Mouse (Mus musculus): Measurements from ENCODE around the gene Cap1.

Cap1 gene

GRCm38 (mm10) chr4:122886579-122887254 lies 861 bp upstream of the Cap1 start:
- no peak for DNase-seq (ENCODE audit: low spot score)

DNA sequence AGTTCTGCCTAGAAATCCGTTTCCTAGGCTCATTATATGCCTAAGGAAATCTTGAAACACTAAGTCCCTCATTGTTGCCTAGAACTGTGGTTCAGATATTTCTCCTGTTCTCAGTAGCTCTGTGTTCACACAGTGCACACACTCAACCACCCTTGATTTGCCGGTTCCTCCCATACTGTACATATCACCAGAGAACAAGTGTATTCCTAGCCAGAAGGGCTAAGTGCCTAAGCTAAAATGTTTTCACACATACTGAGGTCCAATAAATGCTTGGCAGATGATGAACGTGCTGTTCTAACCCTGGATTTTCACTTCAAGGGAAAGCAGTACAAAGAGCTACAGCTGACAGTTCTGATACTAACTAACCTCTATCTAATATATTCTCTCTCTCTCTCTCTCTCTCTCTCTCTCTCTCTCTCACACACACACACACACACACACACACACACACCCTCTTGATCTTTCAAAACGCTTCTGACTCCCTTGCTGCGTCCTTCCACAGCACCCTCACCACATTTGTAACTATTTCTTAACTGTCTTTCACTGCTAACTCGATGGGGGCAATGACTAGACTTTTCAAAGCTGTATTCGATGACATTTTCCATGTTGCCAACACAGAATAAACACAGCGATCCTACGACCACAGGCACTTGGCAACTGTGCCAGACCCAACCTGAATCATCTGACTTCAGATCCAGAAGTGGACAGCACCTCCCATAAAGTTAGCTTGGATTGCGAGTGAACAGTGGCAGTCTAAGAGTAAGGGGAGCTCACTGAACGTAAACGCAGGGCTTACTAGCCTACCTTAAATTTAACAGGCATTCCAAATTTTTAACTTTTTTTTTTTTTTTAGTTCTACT lies 1.1 kb downstream of the Cap1 start:
- DNase-seq (ENCODE audit: low spot score) = peak; percentile 32

- DNase-seq (ENCODE audit: low spot score) = no peak
Observed at GRCm38 (mm10) chr4:122884051-122884450, 1.8 kb downstream of the Cap1 start.

DNA sequence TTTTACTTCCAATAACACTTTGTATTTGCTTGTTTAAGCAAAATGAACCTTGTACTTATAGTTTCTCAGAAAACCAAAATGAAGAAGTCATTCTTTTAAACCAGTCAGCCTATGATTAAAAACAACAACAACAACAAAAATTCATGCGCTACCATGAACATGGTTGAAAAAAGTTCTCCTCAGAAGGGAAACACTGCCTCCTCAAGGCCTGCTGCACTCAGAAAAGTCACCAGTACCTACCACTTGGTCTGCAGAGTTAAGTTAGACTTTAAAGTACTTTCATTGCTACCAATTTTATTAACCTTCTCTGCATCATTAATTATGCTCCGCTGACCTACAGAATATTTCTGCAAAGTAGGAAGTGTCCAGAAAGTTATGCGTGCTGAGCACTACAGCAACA lies 2.6 kb downstream of the Cap1 start:
- DNase-seq (ENCODE audit: low spot score) = no peak

- no peak for DNase-seq (ENCODE audit: low spot score)
Observed at GRCm38 (mm10) chr4:122882544-122882943, 3.3 kb downstream of the Cap1 start.

- DNase-seq (ENCODE audit: low spot score) = peak; percentile 55
Observed at GRCm38 (mm10) chr4:122878333-122879070, 7.4 kb downstream of the Cap1 start.

DNA sequence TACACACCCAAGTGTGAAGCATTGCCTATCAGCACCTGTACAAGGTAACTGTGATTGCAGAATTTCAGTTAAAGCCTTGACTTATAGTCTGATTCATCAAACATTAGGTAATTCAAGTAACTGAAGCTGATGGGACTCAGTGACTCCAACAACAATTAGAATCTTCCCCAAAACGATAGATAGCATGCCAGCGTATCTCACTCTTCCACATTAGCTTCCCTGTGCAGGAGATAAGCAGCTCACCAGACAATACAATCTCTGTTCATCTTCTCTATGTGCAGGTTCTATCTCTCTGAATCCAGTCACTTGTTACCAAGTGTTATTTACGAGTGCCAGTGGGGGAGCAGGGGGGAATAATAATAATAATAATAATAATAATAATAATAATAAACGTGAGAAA lies 12.3 kb downstream of the Cap1 start:
- DNase-seq (ENCODE audit: low spot score) = no peak

DNA sequence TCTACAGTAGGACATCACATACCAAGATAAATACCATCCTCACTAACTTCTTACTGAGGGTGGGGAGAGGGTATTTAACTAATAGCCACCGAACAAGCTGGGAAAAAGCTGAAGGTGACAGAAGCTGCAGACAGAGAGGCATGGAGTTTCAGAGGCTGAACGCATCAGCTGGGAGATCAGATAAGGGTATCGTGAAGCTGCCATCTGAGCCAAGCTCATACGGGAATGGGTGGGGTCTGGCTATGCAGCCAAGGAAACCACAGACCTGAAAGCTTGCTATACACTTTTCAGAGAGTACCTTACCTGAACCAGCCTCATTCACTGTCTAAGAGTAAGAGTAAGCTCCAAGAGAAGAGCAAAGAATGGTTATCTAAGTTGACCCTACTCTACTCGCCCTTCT lies 12.9 kb downstream of the Cap1 start:
- peak; percentile 38 for DNase-seq (ENCODE audit: low spot score)

DNA sequence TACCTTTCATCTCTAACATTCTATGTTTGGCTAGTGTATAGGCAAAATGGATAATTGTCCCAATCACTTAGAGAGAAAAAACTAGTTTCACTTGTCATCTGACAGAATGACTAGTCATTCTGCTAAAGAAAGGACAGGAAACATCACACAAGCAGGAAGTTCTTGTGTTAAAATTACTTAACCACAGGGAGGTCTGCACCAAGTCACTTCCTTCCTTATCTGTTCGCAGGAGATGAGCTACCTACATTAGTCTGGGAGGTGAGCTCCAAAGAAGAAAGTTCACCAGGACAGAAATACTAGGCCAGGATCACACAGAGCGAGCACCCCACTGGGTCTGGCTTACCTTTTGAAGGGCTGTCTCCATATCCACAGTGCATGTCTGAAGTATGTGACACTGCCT lies 13.9 kb downstream of the Cap1 start:
- DNase-seq (ENCODE audit: low spot score) = peak; percentile 40

- DNase-seq (ENCODE audit: low spot score) = no peak
Observed at GRCm38 (mm10) chr4:122871269-122871668, 14.6 kb downstream of the Cap1 start.

DNA sequence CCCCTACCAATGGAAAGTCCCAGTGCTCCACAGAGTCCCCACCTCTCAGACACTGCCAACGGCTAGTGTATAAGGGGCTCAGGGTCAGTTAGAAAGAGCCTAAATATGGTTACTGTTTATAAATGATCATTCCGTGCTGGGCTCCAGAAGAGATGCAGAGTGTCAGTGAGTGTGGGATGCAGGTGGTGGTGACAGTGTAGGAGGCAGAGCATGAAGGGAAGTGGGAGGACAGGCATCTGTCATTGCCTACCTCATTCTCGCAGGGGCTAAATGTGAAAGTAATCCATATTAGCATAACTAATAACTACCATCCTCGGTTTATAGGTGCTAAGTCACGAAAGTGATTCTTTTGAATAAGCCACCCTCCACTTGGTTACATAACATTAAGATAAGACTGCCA lies 15.1 kb downstream of the Cap1 start:
- no peak for DNase-seq (ENCODE audit: low spot score)

- peak; percentile 44 for DNase-seq (ENCODE audit: low spot score)
Observed at GRCm38 (mm10) chr4:122870027-122870426, 15.8 kb downstream of the Cap1 start.

DNA sequence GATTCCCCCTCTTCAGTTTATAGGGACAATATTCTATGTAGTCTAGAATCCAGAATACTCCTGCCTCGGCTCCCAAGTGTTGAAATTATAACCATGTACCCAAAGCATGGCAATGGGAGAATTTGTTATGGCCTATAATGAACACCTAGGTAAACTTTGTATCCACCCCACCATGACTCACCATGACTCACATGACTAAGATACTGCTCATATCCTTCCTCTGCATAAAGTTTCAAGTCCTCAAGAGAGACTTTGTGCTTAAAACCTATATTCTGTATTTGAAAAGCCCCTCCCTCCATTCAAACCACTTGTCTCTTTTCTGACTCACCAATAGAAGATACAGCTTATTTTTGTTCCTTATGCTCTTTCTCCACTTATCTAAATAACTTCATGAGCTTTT lies 17.8 kb downstream of the Cap1 start:
- DNase-seq (ENCODE audit: low spot score) = no peak

DNA sequence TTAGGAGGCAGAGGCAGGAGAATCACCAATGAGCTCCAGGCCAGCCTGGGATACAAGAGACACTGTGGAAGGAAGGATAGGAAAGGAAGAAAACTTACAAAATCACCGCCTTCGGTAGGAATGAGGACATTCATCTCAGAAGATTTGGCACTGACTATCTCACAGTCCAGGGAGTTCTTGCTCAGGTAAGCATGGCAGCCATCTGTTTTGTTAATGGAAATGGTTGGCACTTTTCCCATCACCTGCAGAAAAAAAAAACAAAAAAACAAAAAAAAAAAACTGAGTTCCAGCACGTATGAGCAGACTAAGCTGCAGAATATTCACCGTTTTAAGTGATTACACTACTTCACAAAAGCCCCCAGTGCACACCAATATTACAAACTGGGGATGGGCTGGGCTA lies 24.0 kb downstream of the Cap1 start:
- DNase-seq (ENCODE audit: low spot score) = no peak

- DNase-seq (ENCODE audit: low spot score) = no peak
Observed at GRCm38 (mm10) chr4:122859096-122859674, 26.7 kb downstream of the Cap1 start.

DNA sequence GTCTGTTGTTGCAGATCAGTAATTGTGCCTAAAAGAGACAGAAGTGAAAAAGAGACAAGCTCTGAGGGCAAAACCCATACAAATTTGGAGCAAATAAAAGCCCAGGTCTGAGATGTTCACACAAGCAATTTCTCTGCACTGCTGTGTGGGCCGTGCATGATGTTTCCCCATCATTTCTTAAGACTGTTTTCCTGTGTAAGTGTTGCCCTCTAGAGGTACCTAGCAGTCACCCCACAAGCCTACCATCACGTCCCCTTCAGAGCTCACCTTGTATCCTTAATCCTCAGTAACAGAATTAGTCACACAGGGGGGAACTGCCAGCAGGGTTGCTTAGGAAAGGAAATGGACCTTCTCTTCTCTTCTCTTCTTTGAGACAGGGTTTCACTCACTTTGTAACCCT lies 27.9 kb downstream of the Cap1 start:
- DNase-seq (ENCODE audit: low spot score) = no peak

GRCm38 (mm10) chr4:122854770-122855169 lies 31.1 kb downstream of the Cap1 start:
- no peak for DNase-seq (ENCODE audit: low spot score)

- DNase-seq (ENCODE audit: low spot score) = no peak
Observed at GRCm38 (mm10) chr4:122853691-122854090, 32.2 kb downstream of the Cap1 start.

DNA sequence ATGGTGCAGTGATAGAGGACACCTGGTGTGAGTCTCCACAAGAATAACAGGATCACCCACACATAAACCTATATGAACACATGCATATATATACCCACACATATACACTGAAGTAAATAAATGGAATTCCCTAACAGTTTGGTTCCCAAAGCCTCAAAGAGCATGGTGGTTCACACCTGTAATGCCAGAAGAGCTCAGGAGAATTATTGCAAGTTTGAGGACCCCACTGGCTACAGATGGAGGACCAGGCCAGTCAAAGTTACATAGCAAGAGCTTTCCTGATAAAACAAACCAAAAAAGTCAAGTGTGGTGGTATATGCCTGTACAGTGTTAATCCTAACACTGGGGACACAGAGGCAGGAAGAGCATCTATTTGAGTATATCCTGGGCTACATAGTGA lies 34.3 kb downstream of the Cap1 start:
- no peak for DNase-seq (ENCODE audit: low spot score)

DNA sequence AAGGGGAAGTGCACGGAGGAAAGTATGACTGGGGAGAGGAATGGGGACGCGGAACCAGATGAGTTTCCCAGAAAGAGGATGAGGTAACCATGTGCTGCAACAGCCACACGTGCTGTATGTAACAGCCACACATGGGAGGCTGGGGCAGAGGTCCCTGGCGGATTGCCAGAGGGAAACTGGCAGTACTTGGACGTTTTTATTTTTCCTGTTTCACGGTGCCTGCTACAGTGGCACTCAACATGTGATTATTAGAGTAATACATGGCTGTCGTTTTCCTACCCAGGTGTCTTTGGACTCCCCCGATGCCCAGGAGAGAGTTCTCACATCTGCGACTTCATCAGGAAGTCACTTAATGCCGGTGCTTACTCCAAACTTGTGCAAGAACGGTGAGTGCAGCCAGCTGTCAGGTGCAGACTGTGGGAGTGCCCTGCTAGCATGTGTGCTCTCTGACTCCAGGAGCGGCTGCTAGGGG lies 37.7 kb downstream of the Cap1 start:
- DNase-seq (ENCODE audit: low spot score) = no peak

- DNase-seq (ENCODE audit: low spot score) = peak; percentile 26
Observed at GRCm38 (mm10) chr4:122838416-122838815, 47.4 kb downstream of the Cap1 start.

DNA sequence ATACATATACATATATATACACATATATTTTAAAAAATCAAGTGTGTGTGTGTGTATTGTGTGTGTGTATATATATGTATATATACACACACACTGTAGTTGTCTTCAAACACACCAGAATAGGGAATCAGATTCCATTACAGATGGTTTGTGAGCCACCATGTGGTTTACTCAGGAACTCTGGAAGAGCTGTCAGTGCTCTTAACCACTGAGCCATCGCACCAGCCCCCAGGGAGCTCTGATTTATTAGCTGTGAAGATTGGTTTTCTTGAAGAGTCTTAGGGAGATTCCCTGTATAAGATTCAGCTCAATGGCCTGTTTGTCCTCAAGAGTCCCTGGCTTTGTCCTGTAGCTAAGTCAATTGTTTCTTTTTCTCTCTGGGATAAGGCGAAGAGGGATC lies 47.9 kb downstream of the Cap1 start:
- no peak for DNase-seq (ENCODE audit: low spot score)
